Mouse (Mus musculus) spleen, adult 2 months (tissue): ENCODE measurements around the gene Slc22a15. TPM values are rescaled to one million over a fixed set of nuclear protein-coding genes. Genes with fewer than 3 reads are reported as not detected.

Experiments used
- DNase-seq, 2 experiments: peaks; one replicate each; pipeline versions ENCODE4 v3.0.0 to v3.0.0-alpha.2; 2012 to 2021; ENCODE audit warnings: low spot score in 2 of 2, low read depth in 1 of 2
- H3K27ac ChIP-seq: fragments of 200-500 bp; 2 replicates; pipeline ENCODE4 v1.5.1; 2012; ENCODE audit warnings: low read length, inconsistent platforms; ENCODE audit not compliant: insufficient read depth
- H3K27me3 ChIP-seq: fragments of 200-500 bp; 2 replicates; pipeline ENCODE4 v1.6.1; 2012; ENCODE audit warnings: mild to moderate bottlenecking, moderate library complexity, low read length, inconsistent platforms; ENCODE audit not compliant: control insufficient read depth, insufficient read depth
- H3K36me3 ChIP-seq: fragments of 200-500 bp; 2 replicates; pipeline ENCODE4 v1.6.1; 2012; ENCODE audit warnings: mild to moderate bottlenecking, low read length, inconsistent platforms; ENCODE audit not compliant: control insufficient read depth, insufficient read depth
- H3K4me1 ChIP-seq: fragments of 200-500 bp; 2 replicates; pipeline ENCODE4 v1.6.1; 2011; ENCODE audit warnings: inconsistent platforms; ENCODE audit not compliant: control insufficient read depth, insufficient read depth, insufficient read length
- H3K4me3 ChIP-seq: fragments of 200-500 bp; 2 replicates; pipeline ENCODE4 v1.5.1; 2011; ENCODE audit warnings: mild to moderate bottlenecking, inconsistent platforms; ENCODE audit not compliant: insufficient read depth, insufficient read length; ENCODE audit errors: extremely low read depth
- CTCF ChIP-seq: fragments of 200-500 bp; IDR thresholded peaks from 2 replicates; pipeline ENCODE4 v1.5.1; 2011; ENCODE audit warnings: mild to moderate bottlenecking, inconsistent platforms; ENCODE audit not compliant: insufficient read depth, insufficient read length, insufficient replicate concordance; ENCODE audit errors: extremely low read depth
- POLR2A ChIP-seq: fragments of 200-500 bp; IDR thresholded peaks from 2 replicates; pipeline ENCODE4 v1.6.1; 2011; ENCODE audit warnings: low read depth, low read length, inconsistent platforms
- WGBS: fragments of 180-500 bp; shearing (Covaris S2); methylation state at CpG from one replicate; pipeline ENCODE4 v1.1.7; 2018; 5-methylcytosine and 5-hydroxymethylcytosine counted together
- polyA plus RNA-seq: library from polyadenylated mRNA; depleted of rRNA; stranded (reverse); fragments of >200 nt; gene quantifications from 2 replicates; pipeline ENCODE4 v1.2.3, GENCODE M21; 2012; rRNA removed

Gene Slc22a15
- polyA plus RNA-seq, result 2.5 and 3.2 TPM in 2 replicates

- Histone ChIP-seq H3K4me3 (peak within 1 kb of the TSS; percentile 80), H3K4me1 (peaks cover 2% of the 10 kb centered on the region; the same call in 1 of the 2 replicates), H3K27me3 (peaks cover 5% of the 10 kb centered on the region), H3K27ac (peak within 1 kb of the TSS; percentile 34; the same call in 1 of the 2 replicates), H3K36me3 (no peaks in the 10 kb centered on the region)
- TF ChIP-seq POLR2A, result no peak
- TF ChIP-seq CTCF, result no peak
- peak in 1 of 2 experiments; percentile 47 for DNase-seq
- WGBS, result 1% methylated on average over 92 of the region's 92 CpGs
Measured at GRCm38 (mm10) chr3:101923843-101924740, at the start of gene Slc22a15. TSS of gene Slc22a15 (minus strand) at chr3:101924453.

GRCm38 (mm10) chr3:101966825-101967558, 42.7 kb upstream of the Slc22a15 start:
- H3K27me3 ChIP-seq, result no peaks in the 10 kb centered on the region
- no peak overlapping the region for H3K4me3 ChIP-seq
- no peak for DNase-seq
- no peaks in the 10 kb centered on the region for H3K4me1 ChIP-seq
- no peaks in the 10 kb centered on the region for H3K36me3 ChIP-seq
- WGBS, result 54% methylated on average over 3 of the region's 3 CpGs
- no peak for TF ChIP-seq POLR2A
- no peak for TF ChIP-seq CTCF
- H3K27ac ChIP-seq, result no peak overlapping the region

GRCm38 (mm10) chr3:101964352-101964751, 40.1 kb upstream of the Slc22a15 start:
- TF ChIP-seq POLR2A (no peak), CTCF (no peak)

GRCm38 (mm10) chr3:101963501-101963900, 39.2 kb upstream of the Slc22a15 start:
- TF ChIP-seq POLR2A, result no peak
- no peak for TF ChIP-seq CTCF

More at GRCm38 (mm10) chr3:101964352-101964751, 40.1 kb upstream of the Slc22a15 start:
- H3K27me3 ChIP-seq, result no peaks in the 10 kb centered on the region
- no peak for DNase-seq
- H3K4me1 ChIP-seq, result no peaks in the 10 kb centered on the region
- no peak overlapping the region for H3K4me3 ChIP-seq
- no peaks in the 10 kb centered on the region for H3K36me3 ChIP-seq
- no peak overlapping the region for H3K27ac ChIP-seq
- WGBS, result 78% methylated on average over 7 of the region's 7 CpGs

GRCm38 (mm10) chr3:101961146-101961835, 37.0 kb upstream of the Slc22a15 start:
- TF ChIP-seq POLR2A, result no peak
- TF ChIP-seq CTCF, result no peak
- no peaks in the 10 kb centered on the region for H3K27me3 ChIP-seq
- WGBS, result 92% methylated on average over 15 of the region's 15 CpGs
- H3K4me1 ChIP-seq, result no peaks in the 10 kb centered on the region
- no peak for DNase-seq
- H3K36me3 ChIP-seq, result no peaks in the 10 kb centered on the region
- no peak overlapping the region for H3K27ac ChIP-seq
- H3K4me3 ChIP-seq, result no peak overlapping the region

More at GRCm38 (mm10) chr3:101963501-101963900, 39.2 kb upstream of the Slc22a15 start:
- DNase-seq, result no peak
- H3K36me3 ChIP-seq, result no peaks in the 10 kb centered on the region
- H3K27ac ChIP-seq, result no peak overlapping the region
- no peaks in the 10 kb centered on the region for H3K27me3 ChIP-seq
- H3K4me3 ChIP-seq, result no peak overlapping the region
- H3K4me1 ChIP-seq, result no peaks in the 10 kb centered on the region
- 79% methylated on average over 9 of the region's 9 CpGs for WGBS

GRCm38 (mm10) chr3:101958047-101958446, 33.8 kb upstream of the Slc22a15 start:
- H3K4me3 ChIP-seq, result no peak overlapping the region
- H3K36me3 ChIP-seq, result no peaks in the 10 kb centered on the region
- no peaks in the 10 kb centered on the region for H3K4me1 ChIP-seq
- no peaks in the 10 kb centered on the region for H3K27me3 ChIP-seq
- TF ChIP-seq POLR2A (no peak), CTCF (no peak)
- no peak overlapping the region for H3K27ac ChIP-seq
- DNase-seq, result no peak
- 70% methylated on average over 3 of the region's 3 CpGs for WGBS
